Mouse (Mus musculus) megakaryocyte, adult 5-6 weeks (primary cell): ENCODE measurements around the gene Aldh3b1. TPM values are rescaled to one million over a fixed set of nuclear protein-coding genes. Genes with fewer than 3 reads are reported as not detected.
"Not testable (repeated sequence)": the region's sequence is repeated elsewhere in the genome, so short reads cannot be mapped to it uniquely, and the experiment has no call there.

Experiments used
- ATAC-seq: 2 replicates; pipeline ENCODE4 v1.8.0; 2016; ENCODE audit warnings: mild to moderate bottlenecking, inconsistent platforms; ENCODE audit not compliant: poor library complexity, severe bottlenecking
- total RNA-seq, 2 experiments: library from RNA; stranded (forward) in 1 of 2; stranded (reverse) in 1 of 2; fragments of 153-499, 151-499 nt in 1 of 2; fragments of 221-1000, 200-1000 nt in 1 of 2; gene quantifications; 2 replicates each; pipeline versions ENCODE4 v1.2.3 to v1.2.4; 2015 to 2017

Gene Aldh3b1
- total RNA-seq (2015) (47.3 and 48.1 TPM in 2 replicates), total RNA-seq (2017) (104 TPM in 2 replicates)

DNA sequence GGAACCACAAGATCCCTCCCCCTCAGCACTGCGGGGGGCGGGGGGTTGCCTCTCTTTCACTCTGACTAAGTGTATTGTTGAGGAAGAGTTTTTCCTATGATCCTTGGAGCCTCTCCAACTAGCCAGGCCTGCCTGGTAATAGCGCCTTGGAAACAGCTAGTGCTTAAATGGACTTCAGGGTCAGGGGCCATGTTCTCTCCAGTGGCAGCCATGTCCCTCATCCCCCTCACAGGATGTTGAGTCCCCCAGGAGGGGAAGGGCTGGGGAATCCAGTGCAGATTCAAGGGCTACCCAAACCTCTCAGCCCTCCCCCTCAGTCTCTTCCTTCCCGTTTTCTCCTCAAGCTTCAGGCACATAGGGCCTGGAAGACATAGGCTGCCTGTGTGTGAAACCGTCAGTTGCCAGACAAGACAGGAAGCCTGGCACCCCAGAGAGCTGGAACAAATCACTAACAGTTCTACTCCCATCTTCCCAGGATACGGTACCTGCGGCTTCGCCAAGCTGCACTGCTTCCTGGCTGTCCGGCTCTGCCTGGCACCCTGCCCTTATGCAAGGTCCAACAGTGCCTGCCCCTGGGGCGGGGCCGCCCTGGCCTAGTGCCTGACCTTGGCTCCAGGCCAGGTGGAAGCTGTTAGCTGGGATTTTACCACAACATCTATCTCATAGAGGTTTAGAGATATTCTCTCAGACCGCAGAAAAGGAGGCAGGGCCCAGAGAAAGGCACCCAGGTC, at the start of gene Aldh3b1:
Gene Aldh3b1 (minus strand): TSS at position 598 of the 731 bp plus-strand sequence.
- ATAC-seq: peak; percentile 70

DNA sequence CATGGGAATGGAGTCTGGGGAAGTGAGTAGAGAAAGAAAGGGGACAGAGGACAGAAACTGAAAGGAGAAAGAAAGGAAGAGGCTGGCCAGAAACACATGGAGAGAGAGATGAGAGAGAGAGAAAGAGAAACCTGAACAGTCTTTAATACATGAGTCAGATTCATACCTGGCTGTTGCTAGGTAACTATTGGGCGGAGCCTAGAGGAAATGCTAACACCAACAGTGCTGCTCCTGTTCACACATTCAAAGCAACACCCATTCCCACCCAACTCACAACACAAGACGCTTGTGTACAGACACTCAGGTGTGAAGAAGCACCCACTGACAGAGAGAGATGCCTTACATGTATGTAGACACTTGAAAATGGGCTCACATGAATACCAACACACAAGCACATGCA, 46.3 kb upstream of the Aldh3b1 start:
- ATAC-seq: no peak

DNA sequence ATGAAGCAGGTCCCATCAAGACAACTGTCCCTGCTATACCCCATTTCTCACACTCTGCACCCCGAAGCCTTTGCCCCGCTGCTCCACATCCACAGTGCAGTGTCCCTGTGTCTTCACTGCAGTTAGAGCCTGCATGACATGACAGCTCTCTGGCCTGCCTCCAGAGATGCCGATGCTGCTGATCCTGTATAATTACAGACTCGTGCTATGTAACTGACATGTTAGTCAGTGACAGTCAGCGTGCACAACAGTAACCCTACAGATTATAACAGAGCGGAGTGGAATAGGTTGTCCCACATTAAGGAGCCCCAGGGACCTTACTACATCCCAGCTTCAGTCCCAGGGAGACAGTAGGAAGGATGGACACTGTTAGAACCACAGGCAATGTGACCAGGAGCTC, 45.0 kb upstream of the Aldh3b1 start:
- ATAC-seq: not testable (repeated sequence)

GRCm38 (mm10) chr19:3972229-3972628, 42.6 kb upstream of the Aldh3b1 start, which contains the start of gene Aldh3b2:
Gene Aldh3b2 (plus strand): TSS chr19:3972328.
- no peak for ATAC-seq

- ATAC-seq: peak; percentile 66
Observed at GRCm38 (mm10) chr19:3967258-3967657, 37.6 kb upstream of the Aldh3b1 start.

DNA sequence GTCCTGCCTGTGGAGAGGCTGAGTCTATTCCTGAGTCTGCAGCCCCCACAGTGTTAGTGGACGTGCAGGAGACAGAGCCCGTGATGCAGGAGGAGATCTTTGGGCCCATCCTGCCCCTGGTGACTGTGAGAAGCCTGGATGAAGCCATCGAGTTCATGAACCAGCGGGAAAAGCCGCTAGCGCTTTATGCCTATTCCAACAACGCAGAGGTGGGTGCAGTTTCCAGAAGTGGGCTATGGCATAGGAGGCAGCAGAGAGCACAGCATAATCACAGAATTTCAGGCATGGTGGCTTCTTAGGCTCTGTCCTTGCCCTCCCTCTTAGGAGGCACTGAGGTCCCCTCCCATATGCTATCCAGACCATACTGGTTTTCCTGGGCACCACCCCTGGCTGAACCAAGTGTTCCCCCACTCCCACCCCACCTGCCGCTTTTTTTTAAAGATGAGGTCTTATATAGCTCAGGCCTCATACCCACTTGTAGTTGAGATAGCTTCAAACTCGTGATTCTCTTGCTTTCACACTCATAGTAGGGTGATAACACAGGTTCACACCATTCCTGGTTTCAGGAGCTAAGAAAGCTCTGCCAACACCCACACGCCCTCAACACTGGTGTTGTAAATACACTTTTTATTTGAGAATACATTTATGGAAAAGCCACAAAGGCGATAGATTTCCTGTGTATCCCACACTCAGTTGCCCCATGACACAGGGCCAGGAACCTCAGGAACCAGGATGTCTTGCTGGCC, 36.9 kb upstream of the Aldh3b1 start:
- ATAC-seq: no peak

DNA sequence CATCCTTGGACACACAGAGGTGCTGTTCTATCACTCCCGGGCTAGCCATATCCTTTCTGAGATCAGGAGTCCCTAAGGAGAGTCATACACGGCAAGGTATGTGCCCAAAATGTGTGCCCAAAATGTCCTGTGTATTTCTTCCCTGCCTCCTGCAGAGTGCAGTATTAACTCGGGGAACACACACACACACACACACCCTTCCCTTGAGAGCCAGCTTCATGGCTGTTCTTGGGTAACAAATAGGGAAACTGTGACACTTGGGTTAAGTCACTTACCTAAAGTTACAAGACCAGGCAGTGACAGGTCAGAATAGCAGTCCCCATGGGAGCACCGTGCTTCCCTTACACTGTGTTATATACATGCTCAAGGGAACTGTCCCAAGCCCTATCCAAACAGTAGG, 34.4 kb upstream of the Aldh3b1 start:
- peak; percentile 81 for ATAC-seq

DNA sequence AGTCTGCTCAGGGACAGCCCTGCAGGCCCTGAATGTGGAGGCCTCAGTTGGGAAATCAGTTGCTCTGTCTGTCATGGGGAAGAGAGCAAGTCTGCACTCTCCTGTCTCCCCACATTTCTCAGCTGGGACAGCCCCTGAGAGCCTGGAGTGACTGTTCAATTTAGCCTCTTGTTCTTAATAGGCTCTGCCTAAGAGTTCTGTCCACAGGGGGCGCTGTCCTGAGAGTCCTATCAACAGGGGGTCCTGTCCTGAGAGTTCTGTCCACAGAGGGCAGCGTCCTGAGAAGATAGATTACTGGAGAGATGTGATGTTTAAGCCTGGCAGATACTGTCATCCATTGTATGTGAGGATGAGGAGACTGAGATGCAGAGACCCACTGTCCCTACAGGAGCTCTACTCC, 32.9 kb upstream of the Aldh3b1 start:
- no peak for ATAC-seq

GRCm38 (mm10) chr19:3961805-3962204, 32.2 kb upstream of the Aldh3b1 start:
- not testable (repeated sequence) for ATAC-seq

GRCm38 (mm10) chr19:3960211-3960610, 30.6 kb upstream of the Aldh3b1 start:
- ATAC-seq: no peak

GRCm38 (mm10) chr19:3959030-3959429, 29.4 kb upstream of the Aldh3b1 start:
- ATAC-seq: no peak

GRCm38 (mm10) chr19:3958470-3958869, 28.9 kb upstream of the Aldh3b1 start, which contains the start of gene Aldh3b3:
Gene Aldh3b3 (plus strand): TSS chr19:3958645.
- ATAC-seq: no peak

- ATAC-seq: not testable (repeated sequence)
Observed at GRCm38 (mm10) chr19:3957296-3958036, 27.9 kb upstream of the Aldh3b1 start.

DNA sequence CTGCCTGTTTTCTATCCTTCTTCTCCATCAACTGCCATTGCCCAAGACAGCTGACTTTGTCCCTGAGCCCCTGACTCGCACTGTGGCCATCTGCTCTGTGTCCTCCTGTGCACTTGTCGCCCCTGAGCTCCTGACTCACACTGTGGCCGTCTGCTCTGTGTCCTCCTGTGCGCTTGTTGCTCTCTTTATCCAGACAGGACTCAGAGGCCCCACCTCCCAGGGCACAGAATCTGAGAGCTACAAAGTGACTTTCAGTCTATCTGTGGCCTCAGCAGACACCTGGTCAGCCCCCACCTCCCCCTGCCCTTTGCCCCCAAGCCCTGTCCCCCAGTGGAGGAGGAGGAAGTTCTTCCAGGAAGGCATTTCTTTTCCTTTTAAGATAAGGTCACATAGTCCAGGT, 26.2 kb upstream of the Aldh3b1 start:
- no peak for ATAC-seq

GRCm38 (mm10) chr19:3955033-3955432, 25.4 kb upstream of the Aldh3b1 start:
- ATAC-seq: peak; percentile 35; the same call in 1 of the 2 replicates

GRCm38 (mm10) chr19:3952099-3952498, 22.5 kb upstream of the Aldh3b1 start:
- ATAC-seq: no peak

- ATAC-seq: peak; percentile 72
Observed at GRCm38 (mm10) chr19:3951461-3951860, 21.9 kb upstream of the Aldh3b1 start.

- no peak for ATAC-seq
Observed at GRCm38 (mm10) chr19:3950331-3950730, 20.7 kb upstream of the Aldh3b1 start.

DNA sequence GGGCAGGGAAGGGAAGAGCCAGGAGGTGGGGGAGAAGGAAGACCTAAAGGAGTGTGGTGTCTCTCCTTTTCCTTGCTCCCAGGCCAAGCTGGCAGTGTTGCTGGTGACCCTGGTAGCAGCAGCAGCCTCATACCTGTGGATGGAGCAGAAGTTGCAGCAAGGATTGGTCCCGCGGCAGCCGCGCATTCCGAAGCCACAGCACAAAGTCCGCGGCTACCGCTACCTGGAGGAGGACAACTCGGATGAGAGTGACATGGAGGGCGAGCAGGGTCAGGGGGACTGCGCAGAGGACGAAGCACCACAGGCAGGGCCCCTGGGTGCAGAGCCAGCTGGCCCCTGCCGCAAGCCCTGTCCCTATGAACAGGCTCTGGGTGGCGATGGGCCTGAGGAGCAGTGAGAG, 18.9 kb upstream of the Aldh3b1 start:
- ATAC-seq: no peak

DNA sequence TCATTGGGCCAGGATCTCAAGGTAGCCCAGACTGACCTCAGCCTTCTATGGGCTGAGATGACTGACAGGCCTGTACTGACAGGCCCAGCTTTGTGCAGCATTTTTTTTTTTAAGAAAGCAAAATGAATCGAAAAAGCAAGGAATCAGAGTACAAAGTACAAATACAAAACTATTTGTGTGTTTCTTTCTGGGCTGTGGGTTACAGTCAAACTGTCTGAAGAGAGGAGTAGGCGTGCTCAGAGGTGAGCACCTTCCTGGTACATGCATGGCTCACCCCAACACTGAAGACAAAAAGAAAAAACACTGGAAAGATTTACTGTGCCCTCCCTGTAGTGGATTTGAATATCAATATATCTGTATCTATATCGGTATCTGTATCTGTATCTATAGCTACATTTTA, 18.2 kb upstream of the Aldh3b1 start:
- ATAC-seq: no peak

- ATAC-seq: peak; percentile 64
Observed at GRCm38 (mm10) chr19:3946715-3947114, 17.1 kb upstream of the Aldh3b1 start.
